Mouse (Mus musculus) ES-Bruce4 (cell line): ENCODE results near the gene Plekhm1. TPM values are rescaled to one million over a fixed set of nuclear protein-coding genes. Genes with fewer than 3 reads are reported as not detected.
"Not testable (repeated sequence)": the region's sequence is repeated elsewhere in the genome, so short reads cannot be mapped to it uniquely, and the experiment has no call there.

ENCODE experiments used
- H3K27ac ChIP-seq: 2 replicates; pipeline ENCODE4 v1.5.1; 2012; ENCODE audit warnings: low read length, inconsistent platforms; ENCODE audit not compliant: insufficient read depth
- H3K27me3 ChIP-seq: 2 replicates; pipeline ENCODE4 v1.6.1; 2012; ENCODE audit warnings: mild to moderate bottlenecking, low read length, inconsistent platforms; ENCODE audit not compliant: control insufficient read depth, poor library complexity, insufficient read depth, severe bottlenecking
- H3K36me3 ChIP-seq: 2 replicates; pipeline ENCODE4 v1.6.1; 2012; ENCODE audit warnings: inconsistent platforms, mild to moderate bottlenecking, low read length, moderate library complexity; ENCODE audit not compliant: control insufficient read depth, poor library complexity, insufficient read depth, severe bottlenecking
- H3K4me1 ChIP-seq: one replicate; pipeline ENCODE4 v1.8.1; 2011; ENCODE audit warnings: low read length; ENCODE audit not compliant: control insufficient read depth, insufficient read depth
- H3K4me3 ChIP-seq: 2 replicates; pipeline ENCODE4 v1.5.1; 2011; ENCODE audit warnings: low read depth, mild to moderate bottlenecking, low read length
- H3K9ac ChIP-seq: 2 replicates; pipeline ENCODE4 v1.6.1; 2012; ENCODE audit warnings: low read depth, mild to moderate bottlenecking, inconsistent platforms; ENCODE audit not compliant: poor library complexity, severe bottlenecking
- H3K9me3 ChIP-seq: replicated peaks from 2 replicates; pipeline ENCODE4 v1.6.1; 2012; ENCODE audit warnings: mild to moderate bottlenecking, low read length, inconsistent platforms; ENCODE audit not compliant: control insufficient read depth, poor library complexity, insufficient read depth, severe bottlenecking
- CTCF ChIP-seq: IDR thresholded peaks from one replicate; pipeline ENCODE4 v1.8.1; 2011; ENCODE audit warnings: low read depth, low read length
- EP300 ChIP-seq: IDR thresholded peaks from 2 replicates; pipeline ENCODE4 v1.6.1; 2011; ENCODE audit warnings: low read depth, low read length; ENCODE audit not compliant: insufficient read depth
- POLR2A ChIP-seq: IDR thresholded peaks from one replicate; pipeline ENCODE4 v1.8.1; 2011; ENCODE audit warnings: low read length; ENCODE audit not compliant: insufficient read depth
- polyA plus RNA-seq: library from polyadenylated mRNA; stranded (reverse); fragments of >200 nt; gene quantifications from 2 replicates; pipeline ENCODE4 v1.2.4, GENCODE M21; 2011; ENCODE audit warnings: low read depth; ENCODE audit not compliant: missing spikeins, insufficient read depth, insufficient read length

The Plekhm1 gene
- polyA plus RNA-seq, 1 experiment, result 22.0 TPM

DNA sequence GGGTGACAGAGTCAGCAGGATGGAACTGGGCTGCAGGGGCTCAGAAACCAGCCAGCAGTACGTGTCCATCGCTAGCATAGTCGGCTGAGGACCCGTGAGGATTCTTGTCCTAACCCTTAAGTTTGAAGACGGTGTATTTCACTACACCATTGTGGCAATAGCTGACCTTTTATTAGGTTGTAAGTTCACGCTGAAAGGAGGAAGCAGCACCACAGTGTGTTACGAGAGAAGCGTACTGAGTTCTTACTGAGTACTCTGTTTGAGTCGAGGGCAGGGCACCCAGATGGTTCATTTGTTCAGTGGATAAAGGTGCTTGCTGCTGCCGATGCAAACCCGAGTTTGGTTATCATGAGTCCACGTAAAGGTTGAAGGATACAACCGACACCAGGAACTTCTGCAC lies 7.2 kb upstream of the Plekhm1 start:
- TF ChIP-seq CTCF, result no peak
- TF ChIP-seq POLR2A, result no peak
- TF ChIP-seq EP300, result no peak
- H3K4me3 ChIP-seq, result no peak overlapping the region
- H3K9ac ChIP-seq, result no peak overlapping the region
- H3K27me3 ChIP-seq, result no peaks in the 10 kb centered on the region
- H3K36me3 ChIP-seq, result no peaks in the 10 kb centered on the region
- no peak overlapping the region for H3K27ac ChIP-seq
- peaks cover 7% of the 10 kb centered on the region for H3K4me1 ChIP-seq
- peaks cover 2% of the 10 kb centered on the region; the same call in 1 of the 2 replicates for H3K9me3 ChIP-seq

DNA sequence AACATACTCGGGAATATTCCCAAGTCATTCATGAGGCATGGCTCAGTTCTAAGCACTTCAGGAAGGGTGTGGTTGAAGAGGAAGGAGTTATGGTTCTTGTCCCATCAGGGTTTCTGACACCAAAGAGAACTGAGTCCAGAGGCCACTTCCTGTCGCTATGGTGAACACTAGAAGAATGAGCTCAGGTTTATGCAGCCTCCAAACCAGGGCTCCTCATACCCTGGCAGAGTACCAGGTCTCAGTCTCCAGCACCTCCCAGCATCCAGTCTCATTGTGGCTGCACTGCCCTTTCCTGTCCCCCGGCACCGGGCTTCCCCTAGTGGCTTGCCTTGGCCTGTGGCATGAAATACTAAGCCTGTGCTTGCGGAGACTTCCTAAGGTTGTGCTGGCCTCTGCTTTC lies 6.7 kb upstream of the Plekhm1 start:
- Histone ChIP-seq H3K9ac (no peak overlapping the region), H3K36me3 (no peaks in the 10 kb centered on the region), H3K27ac (no peak overlapping the region), H3K27me3 (no peaks in the 10 kb centered on the region), H3K9me3 (peaks cover 2% of the 10 kb centered on the region; the same call in 1 of the 2 replicates), H3K4me3 (no peak overlapping the region), H3K4me1 (peaks cover 7% of the 10 kb centered on the region)
- TF ChIP-seq CTCF (no peak), POLR2A (no peak), EP300 (no peak)

DNA sequence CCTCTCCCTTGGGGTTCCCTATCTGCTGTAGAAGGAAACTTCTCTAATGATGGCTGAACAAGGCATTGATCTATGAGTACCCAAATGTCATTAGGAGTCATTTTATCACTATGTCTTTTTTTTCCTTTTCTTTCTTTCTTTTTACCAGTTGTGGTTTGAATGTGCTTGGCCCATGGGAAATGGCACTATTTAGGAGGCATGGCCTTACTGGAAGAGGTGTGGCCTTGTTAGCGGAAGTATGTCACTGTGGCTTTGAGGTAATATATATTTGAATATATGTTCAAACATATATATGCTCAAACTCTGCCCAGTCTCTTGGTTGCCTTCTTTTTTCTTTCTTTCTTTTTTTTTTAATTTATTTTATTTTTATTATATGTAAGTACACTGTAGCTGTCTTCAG lies 1.0 kb upstream of the Plekhm1 start:
- Histone ChIP-seq H3K36me3 (peaks cover 2% of the 10 kb centered on the region; the same call in 1 of the 2 replicates), H3K4me1 (peaks cover 6% of the 10 kb centered on the region), H3K27ac (peak overlapping the region; percentile 94), H3K4me3 (no peak overlapping the region), H3K9ac (peak overlapping the region; percentile 82; the same call in 1 of the 2 replicates), H3K27me3 (no peaks in the 10 kb centered on the region), H3K9me3 (peaks cover 2% of the 10 kb centered on the region; the same call in 1 of the 2 replicates)
- no peak for TF ChIP-seq POLR2A
- TF ChIP-seq CTCF, result no peak
- no peak for TF ChIP-seq EP300

DNA sequence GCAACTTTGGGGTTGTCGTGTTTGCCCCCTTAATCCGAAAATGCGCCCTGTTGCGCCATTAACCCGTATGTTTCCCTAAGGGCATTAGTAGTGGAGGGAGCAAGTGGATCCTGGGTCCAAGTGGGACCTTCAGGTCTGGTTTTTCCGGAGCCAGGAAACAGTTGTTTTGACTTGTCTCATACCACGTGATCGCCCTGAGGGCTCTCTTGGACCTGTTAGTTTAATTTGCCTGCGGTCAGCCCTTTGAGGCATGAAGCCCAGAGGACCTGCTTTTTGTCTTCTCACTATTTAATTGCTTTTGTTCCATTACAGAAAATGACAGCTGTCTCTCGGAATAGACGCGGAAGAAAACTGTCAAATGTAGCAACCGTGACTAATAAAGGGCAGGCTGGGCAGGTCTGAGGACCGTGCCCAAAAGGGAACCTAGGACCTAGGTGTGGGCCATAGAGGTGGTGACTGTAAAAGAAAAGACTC lies 500 bp upstream of the Plekhm1 start:
- Histone ChIP-seq H3K27ac (peak overlapping the region; percentile 94), H3K9me3 (no peaks in the 10 kb centered on the region; the same call in 1 of the 2 replicates), H3K9ac (peak overlapping the region; percentile 82), H3K4me1 (peaks cover 8% of the 10 kb centered on the region), H3K27me3 (no peaks in the 10 kb centered on the region), H3K36me3 (peaks cover 7% of the 10 kb centered on the region; the same call in 1 of the 2 replicates), H3K4me3 (peak overlapping the region; percentile 92)
- TF ChIP-seq CTCF (no peak), EP300 (no peak)

DNA sequence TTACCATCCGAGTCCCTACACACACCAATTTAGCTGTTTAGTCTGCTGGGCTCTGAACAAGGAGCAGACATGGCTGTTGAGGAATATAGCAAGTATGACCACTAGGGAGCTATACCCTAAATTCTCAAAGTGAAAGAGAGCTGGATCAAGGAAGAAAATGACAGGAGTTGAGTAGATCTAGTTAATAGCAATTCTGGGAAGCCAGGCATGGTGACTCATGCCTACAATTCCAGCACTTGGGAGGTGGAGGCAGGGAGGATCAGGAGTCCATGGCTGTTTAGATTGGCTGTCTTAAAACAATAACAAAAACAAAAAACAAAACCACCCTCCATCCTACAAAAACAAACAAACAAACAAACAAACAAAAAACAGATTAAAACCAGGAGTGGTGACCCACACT lies 1.2 kb downstream of the Plekhm1 start:
- Histone ChIP-seq H3K27me3 (no peaks in the 10 kb centered on the region), H3K36me3 (peaks cover 7% of the 10 kb centered on the region; the same call in 1 of the 2 replicates), H3K9ac (peak overlapping the region; percentile 82), H3K4me3 (no peak overlapping the region), H3K4me1 (peaks cover 8% of the 10 kb centered on the region), H3K27ac (no peak overlapping the region), H3K9me3 (no peaks in the 10 kb centered on the region)
- TF ChIP-seq CTCF, result no peak

DNA sequence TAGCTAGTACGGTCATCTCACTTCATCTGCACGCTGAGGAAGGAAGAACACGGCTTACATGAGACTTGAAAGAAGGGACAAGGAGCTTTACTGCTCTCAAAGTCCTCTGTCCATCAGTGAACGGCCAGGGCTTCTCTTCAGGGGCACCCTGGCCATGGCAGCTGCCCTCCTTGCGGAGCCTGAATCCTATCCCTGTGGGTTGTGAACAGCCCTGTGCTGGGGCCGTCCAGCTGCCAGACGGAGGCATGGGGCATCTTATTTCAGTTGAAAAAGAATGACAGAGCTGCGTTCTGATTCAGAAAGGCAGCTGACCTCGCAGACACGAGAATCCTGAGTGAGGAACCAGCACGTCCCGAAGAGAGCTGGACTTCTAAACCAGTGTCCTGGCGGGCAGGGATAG lies 3.6 kb downstream of the Plekhm1 start:
- Histone ChIP-seq H3K9ac (no peak overlapping the region), H3K9me3 (0 out of 2 replicates have a peak, but pooled peaks cover 4% of the 10 kb centered on the region), H3K4me3 (no peak overlapping the region), H3K27ac (peak overlapping the region; percentile 94), H3K4me1 (peaks cover 12% of the 10 kb centered on the region), H3K36me3 (peaks cover 14% of the 10 kb centered on the region), H3K27me3 (no peaks in the 10 kb centered on the region)
- no peak for TF ChIP-seq CTCF
- no peak for TF ChIP-seq EP300
- no peak for TF ChIP-seq POLR2A

DNA sequence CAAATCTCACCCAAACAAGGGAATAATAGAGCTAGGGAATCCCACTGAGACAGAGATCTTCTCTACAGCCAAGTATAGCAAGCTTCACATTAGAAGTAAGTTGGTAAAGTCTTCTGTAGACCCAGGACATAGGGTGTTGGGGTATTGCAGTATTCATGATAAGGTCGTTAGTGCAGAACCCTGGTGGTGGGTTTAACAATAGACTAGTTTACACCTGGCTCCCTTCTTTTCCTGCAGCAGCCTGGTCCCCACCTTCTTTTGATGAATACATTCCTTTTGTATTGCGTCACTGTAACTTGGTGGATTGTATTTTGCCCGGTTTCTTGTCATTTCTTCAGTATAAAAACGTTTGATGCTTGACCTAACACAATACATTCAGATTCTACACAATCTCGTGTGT lies 5.4 kb downstream of the Plekhm1 start:
- not testable (repeated sequence) for H3K4me3 ChIP-seq, H3K9me3 ChIP-seq, H3K27me3 ChIP-seq
- H3K4me1 ChIP-seq, result peaks cover 12% of the 10 kb centered on the region
- H3K27ac ChIP-seq, result peak overlapping the region; percentile 94
- peaks cover 23% of the 10 kb centered on the region for H3K36me3 ChIP-seq
- H3K9ac ChIP-seq, result 0 out of 2 replicates have a peak overlapping the region, but pooled peaks have one; percentile 29
